Mouse (Mus musculus) hindbrain, embryonic 14.5 days (tissue): ENCODE measurements at regions not wholly inside any gene's neighbourhood (a gene's known extent, or its start where the extent isn't known, plus 50 kb on each side); places are given as distances from the start of the nearest gene placed in this dataset.

Experiments
- ATAC-seq: fragments of 200-750 bp; cut with Nextera tagmentation; 2 replicates; pipeline ENCODE4 v1.8.0; 2017; ENCODE audit warnings: moderate number of reproducible peaks, mild to moderate bottlenecking, moderate TSS enrichment, moderate library complexity; ENCODE audit not compliant: low FRiP score
- DNase-seq: peaks from one replicate; pipeline ENCODE4 v3.0.0-alpha.2; 2015; ENCODE audit warnings: low spot score
- H3K27ac ChIP-seq: fragments of 300-500 bp; sonication (generic); 2 replicates; pipeline ENCODE4 v1.5.1; 2014; ENCODE audit warnings: mild to moderate bottlenecking, moderate library complexity
- H3K27me3 ChIP-seq: fragments of 300-500 bp; sonication (generic); 2 replicates; pipeline ENCODE4 v1.6.1; 2014; ENCODE audit warnings: mild to moderate bottlenecking, low read length, mixed read lengths; ENCODE audit not compliant: control insufficient read depth, insufficient read depth
- H3K36me3 ChIP-seq: fragments of 300-500 bp; sonication (generic); replicated peaks from 2 replicates; pipeline ENCODE4 v1.6.1; 2014; ENCODE audit not compliant: control insufficient read depth, insufficient read depth
- H3K4me1 ChIP-seq: fragments of 300-500 bp; sonication (generic); replicated peaks from 2 replicates; pipeline ENCODE4 v1.6.1; 2014; ENCODE audit warnings: antibody characterized with exemption, low read length, mixed read lengths; ENCODE audit not compliant: control insufficient read depth, insufficient read depth
- H3K4me2 ChIP-seq: fragments of 300-500 bp; sonication (generic); replicated peaks from 2 replicates; pipeline ENCODE4 v1.6.1; 2014; ENCODE audit warnings: mild to moderate bottlenecking, moderate library complexity
- H3K4me3 ChIP-seq: fragments of 300-500 bp; sonication (generic); replicated peaks from 2 replicates; pipeline ENCODE4 v1.5.1; 2014; ENCODE audit warnings: mild to moderate bottlenecking, low read length
- H3K9ac ChIP-seq: fragments of 300-500 bp; sonication (generic); 2 replicates; pipeline ENCODE4 v1.6.1; 2014
- H3K9me3 ChIP-seq: fragments of 300-500 bp; sonication (generic); 2 replicates; pipeline ENCODE4 v1.6.1; 2016; ENCODE audit warnings: low read length; ENCODE audit not compliant: control insufficient read depth
- WGBS: fragments of 180-500 bp; shearing (Covaris S2); extraction: QIAGEN DNeasy Blood & Tissue Kit; methylation state at CpG from one replicate; pipeline ENCODE4 v1.1.7; 2014; 5-methylcytosine and 5-hydroxymethylcytosine counted together

- Histone ChIP-seq H3K4me2 (no peak overlapping the region), H3K27ac (no peak overlapping the region), H3K36me3 (no peaks in the 10 kb centered on the region), H3K4me3 (no peak overlapping the region), H3K4me1 (no peaks in the 10 kb centered on the region), H3K9me3 (no peaks in the 10 kb centered on the region), H3K9ac (no peak overlapping the region), H3K27me3 (no peaks in the 10 kb centered on the region)
- 88% methylated on average over 1 of the region's 1 CpGs for WGBS
- ATAC-seq, result no peak
- no peak for DNase-seq
Observed at GRCm38 (mm10) chr4:95304006-95304405, 252.0 kb upstream of the Jun start.

GRCm38 (mm10) chr4:95307134-95307533, 250.2 kb upstream of the Fggy start:
- no peaks in the 10 kb centered on the region for H3K9me3 ChIP-seq
- no peaks in the 10 kb centered on the region for H3K4me1 ChIP-seq
- DNase-seq (no peak), ATAC-seq (no peak)
- WGBS, result 92% methylated on average over 2 of the region's 2 CpGs
- H3K4me3 ChIP-seq, result no peak overlapping the region
- no peak overlapping the region for H3K27ac ChIP-seq
- H3K4me2 ChIP-seq, result no peak overlapping the region
- no peak overlapping the region for H3K9ac ChIP-seq
- H3K36me3 ChIP-seq, result no peaks in the 10 kb centered on the region
- H3K27me3 ChIP-seq, result no peaks in the 10 kb centered on the region

- no peak for ATAC-seq
- WGBS, result 73% methylated on average over 5 of the region's 5 CpGs
- H3K9ac ChIP-seq, result no peak overlapping the region
- H3K4me3 ChIP-seq, result no peak overlapping the region
- no peaks in the 10 kb centered on the region for H3K9me3 ChIP-seq
- H3K36me3 ChIP-seq, result no peaks in the 10 kb centered on the region
- DNase-seq, result no peak
- no peaks in the 10 kb centered on the region for H3K27me3 ChIP-seq
- no peak overlapping the region for H3K4me2 ChIP-seq
- H3K27ac ChIP-seq, result no peak overlapping the region
- no peaks in the 10 kb centered on the region for H3K4me1 ChIP-seq
Observed at GRCm38 (mm10) chr4:95308469-95308895, 248.8 kb upstream of the Fggy start.

- ATAC-seq (no peak), DNase-seq (no peak)
- 86% methylated on average over 6 of the region's 6 CpGs for WGBS
- Histone ChIP-seq H3K27ac (no peak overlapping the region), H3K27me3 (no peaks in the 10 kb centered on the region), H3K9me3 (no peaks in the 10 kb centered on the region), H3K36me3 (no peaks in the 10 kb centered on the region), H3K9ac (no peak overlapping the region), H3K4me3 (no peak overlapping the region), H3K4me2 (no peak overlapping the region), H3K4me1 (no peaks in the 10 kb centered on the region)
Observed at GRCm38 (mm10) chr4:95310410-95310809, 246.9 kb upstream of the Fggy start.

DNA sequence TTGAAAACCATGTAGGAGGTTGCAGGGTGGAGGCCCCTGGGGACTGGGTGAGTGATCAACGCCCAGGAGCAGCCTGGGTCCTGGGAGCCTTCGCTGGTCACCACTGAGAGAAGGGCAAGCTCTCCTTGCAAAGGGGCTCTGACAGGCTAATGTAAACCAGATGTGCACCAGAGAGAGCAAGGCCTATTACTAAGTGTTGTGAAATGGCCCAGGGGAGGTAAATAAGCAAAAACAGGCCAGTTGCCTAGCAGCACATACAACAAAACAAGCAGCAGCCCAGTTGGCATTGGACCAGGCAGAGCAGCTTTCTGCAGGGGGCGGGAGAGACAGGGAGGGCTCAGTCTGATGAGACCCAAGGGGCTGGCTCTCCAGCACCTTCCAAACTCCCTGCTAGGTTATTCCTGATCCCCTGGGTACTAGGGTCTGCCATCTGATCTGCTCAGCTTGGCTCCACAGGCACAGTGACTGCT, 239.5 kb upstream of the Fggy start:
- Histone ChIP-seq H3K27me3 (no peaks in the 10 kb centered on the region), H3K4me3 (no peak overlapping the region), H3K36me3 (no peaks in the 10 kb centered on the region), H3K4me2 (no peak overlapping the region), H3K9ac (no peak overlapping the region), H3K27ac (no peak overlapping the region), H3K4me1 (peaks cover 6% of the 10 kb centered on the region; the same call in 1 of the 2 replicates), H3K9me3 (no peaks in the 10 kb centered on the region)
- ATAC-seq (peak; percentile 55; the same call in 1 of the 2 replicates), DNase-seq (peak; percentile 57)
- 48% methylated on average over 3 of the region's 3 CpGs for WGBS

GRCm38 (mm10) chr4:95318561-95318960, 238.7 kb upstream of the Fggy start:
- ATAC-seq, result no peak
- peaks cover 6% of the 10 kb centered on the region; the same call in 1 of the 2 replicates for H3K4me1 ChIP-seq
- H3K4me3 ChIP-seq, result no peak overlapping the region
- H3K9ac ChIP-seq, result no peak overlapping the region
- H3K27me3 ChIP-seq, result no peaks in the 10 kb centered on the region
- DNase-seq, result no peak
- H3K36me3 ChIP-seq, result no peaks in the 10 kb centered on the region
- H3K9me3 ChIP-seq, result no peaks in the 10 kb centered on the region
- H3K4me2 ChIP-seq, result no peak overlapping the region
- H3K27ac ChIP-seq, result no peak overlapping the region
- 43% methylated on average over 1 of the region's 1 CpGs for WGBS

- 75% methylated on average over 6 of the region's 6 CpGs for WGBS
- no peak for DNase-seq
- H3K27me3 ChIP-seq, result no peaks in the 10 kb centered on the region
- no peak for ATAC-seq
- H3K36me3 ChIP-seq, result no peaks in the 10 kb centered on the region
- H3K4me1 ChIP-seq, result peaks cover 6% of the 10 kb centered on the region; the same call in 1 of the 2 replicates
- H3K4me3 ChIP-seq, result no peak overlapping the region
- H3K9ac ChIP-seq, result no peak overlapping the region
- H3K9me3 ChIP-seq, result no peaks in the 10 kb centered on the region
- H3K4me2 ChIP-seq, result no peak overlapping the region
- H3K27ac ChIP-seq, result no peak overlapping the region
Observed at GRCm38 (mm10) chr4:95319036-95319435, 238.3 kb upstream of the Fggy start.

- Histone ChIP-seq H3K9ac (no peak overlapping the region), H3K4me2 (no peak overlapping the region), H3K4me3 (no peak overlapping the region), H3K9me3 (no peaks in the 10 kb centered on the region), H3K27ac (no peak overlapping the region), H3K4me1 (no peaks in the 10 kb centered on the region), H3K36me3 (no peaks in the 10 kb centered on the region), H3K27me3 (no peaks in the 10 kb centered on the region)
- ATAC-seq (no peak), DNase-seq (no peak)
- 73% methylated on average over 1 of the region's 1 CpGs for WGBS
Observed at GRCm38 (mm10) chr4:95325861-95326260, 231.4 kb upstream of the Fggy start.

- ATAC-seq (no peak), DNase-seq (no peak)
- no peaks in the 10 kb centered on the region for H3K36me3 ChIP-seq
- H3K4me3 ChIP-seq, result no peak overlapping the region
- no peaks in the 10 kb centered on the region for H3K4me1 ChIP-seq
- no peak overlapping the region for H3K27ac ChIP-seq
- peaks cover 4% of the 10 kb centered on the region; the same call in 1 of the 2 replicates for H3K9me3 ChIP-seq
- no peak overlapping the region for H3K9ac ChIP-seq
- H3K4me2 ChIP-seq, result no peak overlapping the region
- H3K27me3 ChIP-seq, result no peaks in the 10 kb centered on the region
- WGBS, result 91% methylated on average over 2 of the region's 2 CpGs
Observed at GRCm38 (mm10) chr4:95339822-95340221, 217.5 kb upstream of the Fggy start.

DNA sequence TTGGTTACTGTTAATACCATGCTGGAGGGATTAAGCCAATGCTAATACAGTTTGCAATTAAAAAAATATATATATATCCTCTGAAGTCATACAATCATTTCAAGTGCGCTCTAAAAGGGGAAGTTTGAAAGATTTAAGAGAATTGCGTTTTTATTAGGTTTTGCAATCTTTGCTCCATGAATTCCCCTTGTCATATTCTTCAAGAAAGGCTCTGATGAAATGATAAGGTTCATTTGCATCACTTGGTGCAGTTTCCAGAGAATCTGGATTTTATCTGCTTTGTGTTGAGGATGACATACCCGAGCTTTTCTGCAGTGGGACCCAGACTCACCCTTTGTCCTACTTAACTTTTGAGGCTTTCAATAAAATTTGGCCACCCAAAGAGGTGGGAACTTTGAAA, 216.4 kb upstream of the Fggy start:
- Histone ChIP-seq H3K4me3 (no peak overlapping the region), H3K36me3 (no peaks in the 10 kb centered on the region), H3K9ac (no peak overlapping the region), H3K4me1 (no peaks in the 10 kb centered on the region), H3K9me3 (peaks cover 4% of the 10 kb centered on the region; the same call in 1 of the 2 replicates), H3K27me3 (no peaks in the 10 kb centered on the region), H3K4me2 (no peak overlapping the region), H3K27ac (no peak overlapping the region)
- DNase-seq, result no peak
- ATAC-seq, result no peak
- 83% methylated on average over 3 of the region's 3 CpGs for WGBS
